Mouse (Mus musculus) ovary, postnatal 36 days (tissue): Measurements from ENCODE around the gene Olfr90.
A peak's percentile ranks its signal among the peaks of the same experiment; 100 is the strongest.

Source experiments
- DNase-seq: peaks from one replicate; pipeline ENCODE4 v3.0.0; 2022; ENCODE audit warnings: low spot score, mixed read lengths

Gene Olfr90

GRCm38 (mm10) chr17:37061435-37061834, 26.9 kb downstream of the Olfr90 start:
- no peak for DNase-seq

GRCm38 (mm10) chr17:37056957-37057356, 31.3 kb downstream of the Olfr90 start:
- DNase-seq: no peak

GRCm38 (mm10) chr17:37051745-37052144, 36.6 kb downstream of the Olfr90 start:
- DNase-seq: no peak

DNA sequence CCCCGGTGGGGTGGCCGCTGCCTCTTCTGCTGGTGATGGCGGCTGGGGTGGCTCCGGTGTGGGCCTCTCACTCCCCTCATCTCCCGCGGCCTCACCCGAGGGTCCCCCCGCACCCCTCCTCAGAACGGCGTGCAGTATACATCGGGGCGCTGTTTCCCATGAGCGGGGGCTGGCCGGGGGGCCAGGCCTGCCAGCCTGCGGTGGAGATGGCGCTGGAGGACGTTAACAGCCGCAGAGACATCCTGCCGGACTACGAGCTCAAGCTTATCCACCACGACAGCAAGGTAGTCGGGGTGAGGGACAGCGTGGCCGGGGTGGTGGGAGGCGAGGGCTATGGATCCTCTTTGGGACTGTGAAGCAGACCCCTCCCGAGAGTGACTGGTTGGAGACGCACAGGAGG, 37.4 kb downstream of the Olfr90 start:
- DNase-seq: peak; percentile 10

DNA sequence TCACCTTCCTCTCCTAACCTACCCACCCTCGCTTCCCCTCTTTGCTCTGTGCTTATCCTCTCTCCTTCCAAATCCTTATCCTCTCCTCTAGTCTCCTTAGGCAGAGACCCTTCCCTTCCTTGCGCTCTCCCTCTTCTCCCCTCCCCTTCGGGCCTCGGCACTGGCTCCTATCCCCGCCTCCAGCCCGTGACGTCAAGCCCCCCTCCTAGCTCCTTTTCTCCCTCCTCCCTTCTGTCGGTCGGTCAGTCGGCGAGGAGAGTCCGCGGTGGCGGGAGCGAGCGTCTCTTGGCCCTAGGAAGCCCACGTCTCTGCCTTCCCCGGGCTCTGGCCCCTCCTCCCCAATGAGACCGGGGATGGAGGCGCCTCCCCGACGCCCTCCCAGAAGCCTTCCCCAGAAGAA, 37.9 kb downstream of the Olfr90 start:
- DNase-seq: peak; percentile 78

DNA sequence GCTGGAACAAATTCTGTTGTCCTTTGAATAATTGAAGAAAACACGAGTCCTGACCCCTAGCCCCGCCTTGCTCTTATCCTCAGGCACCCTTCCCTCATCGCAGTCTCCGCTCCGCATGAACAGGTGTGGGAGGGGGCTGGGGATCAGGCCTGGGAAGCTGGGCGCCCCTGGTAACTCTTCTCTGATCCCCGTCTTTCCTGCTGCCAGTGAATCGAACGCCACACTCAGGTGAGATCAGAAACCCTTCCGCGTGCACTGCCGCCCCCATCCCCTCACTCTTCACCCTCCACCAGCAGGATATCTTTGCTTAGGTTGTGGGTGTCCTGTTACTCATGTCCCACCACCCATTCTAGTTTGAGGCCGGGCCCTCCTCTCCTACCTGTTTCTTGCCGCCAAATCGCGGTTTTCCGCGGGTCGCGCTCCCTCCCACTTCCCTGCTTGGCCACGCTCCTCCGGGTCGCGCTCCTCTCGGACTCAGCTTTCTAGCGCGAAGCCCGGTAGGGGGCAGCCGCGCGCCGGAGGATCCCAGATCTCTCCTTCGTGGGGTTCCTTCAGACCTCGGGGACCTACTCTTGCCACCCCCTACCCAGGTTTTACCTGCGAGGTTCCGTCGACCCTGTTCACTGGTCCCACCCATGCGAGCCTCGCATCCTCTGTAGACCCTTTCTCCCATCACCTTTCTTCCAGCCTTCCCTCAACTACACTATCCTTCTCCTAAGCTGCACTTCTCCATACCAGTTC, 38.6 kb downstream of the Olfr90 start:
- DNase-seq: peak; percentile 73

GRCm38 (mm10) chr17:37048383-37048782, 39.9 kb downstream of the Olfr90 start:
- DNase-seq: no peak

GRCm38 (mm10) chr17:37047981-37048380, 40.3 kb downstream of the Olfr90 start:
- DNase-seq: no peak

DNA sequence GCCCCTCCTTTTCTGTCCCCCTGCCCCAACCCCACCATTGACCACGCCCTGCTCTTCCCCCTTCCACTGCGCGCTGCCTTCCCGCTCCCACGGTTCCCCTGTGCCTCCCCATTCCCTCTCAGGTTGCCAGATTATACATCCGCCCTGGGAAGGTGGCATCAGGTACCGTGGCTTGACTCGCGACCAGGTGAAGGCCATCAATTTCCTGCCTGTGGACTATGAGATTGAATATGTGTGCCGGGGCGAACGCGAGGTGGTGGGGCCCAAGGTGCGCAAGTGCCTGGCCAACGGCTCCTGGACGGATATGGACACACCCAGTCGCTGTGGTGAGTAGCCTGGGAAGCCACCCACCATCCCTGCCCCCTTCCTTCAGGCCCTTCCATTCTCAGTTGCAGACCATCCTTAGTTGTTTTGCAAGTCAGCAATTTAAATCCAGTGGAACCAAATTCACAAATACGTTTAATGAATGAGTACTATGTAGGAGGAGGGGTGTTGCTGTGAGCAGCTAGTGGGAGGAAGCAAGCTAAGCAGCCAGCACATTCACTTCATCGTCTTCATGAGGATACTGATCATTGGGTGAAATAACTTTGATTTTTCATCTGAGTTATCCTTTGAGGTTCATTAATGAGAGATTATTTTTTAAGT, 40.8 kb downstream of the Olfr90 start:
- DNase-seq: no peak

DNA sequence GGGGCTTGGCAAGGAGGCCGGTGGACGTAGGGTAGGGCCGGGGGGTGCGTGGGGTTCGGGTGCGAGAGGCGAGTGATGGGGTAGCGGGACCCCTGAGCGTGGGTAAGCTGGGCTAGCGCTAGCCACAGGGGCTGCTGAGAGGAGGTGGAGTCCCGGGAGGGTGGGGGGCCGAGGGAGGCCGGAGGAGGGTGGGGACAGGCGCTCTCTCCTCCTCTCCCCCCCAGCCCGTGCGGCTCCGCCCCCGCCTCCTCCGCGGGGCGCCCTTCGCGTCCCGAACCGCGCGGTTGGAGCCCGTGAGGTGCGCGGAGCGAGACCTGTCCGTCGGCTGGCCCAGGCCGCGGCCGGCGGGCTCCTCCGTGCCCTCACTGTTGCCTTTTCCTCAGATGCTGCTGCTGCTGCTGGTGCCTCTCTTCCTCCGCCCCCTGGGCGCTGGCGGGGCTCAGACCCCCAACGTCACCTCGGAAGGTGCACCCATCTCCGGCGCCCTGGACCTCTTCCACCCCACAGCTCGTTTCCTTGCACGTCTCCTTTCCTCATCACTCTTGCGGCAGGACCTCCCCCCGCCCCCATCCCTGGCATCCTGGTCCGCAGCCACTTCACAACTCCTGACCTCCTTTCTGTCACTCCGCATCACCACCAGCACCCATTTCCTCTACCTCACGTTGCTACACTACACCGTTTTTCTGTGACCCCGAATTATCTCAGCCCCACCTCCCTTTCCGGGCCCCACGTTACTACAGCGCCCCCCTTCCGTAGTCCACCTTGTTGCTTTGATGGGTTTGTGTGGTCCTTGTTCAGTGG, 41.8 kb downstream of the Olfr90 start:
- DNase-seq: peak; percentile 69

DNA sequence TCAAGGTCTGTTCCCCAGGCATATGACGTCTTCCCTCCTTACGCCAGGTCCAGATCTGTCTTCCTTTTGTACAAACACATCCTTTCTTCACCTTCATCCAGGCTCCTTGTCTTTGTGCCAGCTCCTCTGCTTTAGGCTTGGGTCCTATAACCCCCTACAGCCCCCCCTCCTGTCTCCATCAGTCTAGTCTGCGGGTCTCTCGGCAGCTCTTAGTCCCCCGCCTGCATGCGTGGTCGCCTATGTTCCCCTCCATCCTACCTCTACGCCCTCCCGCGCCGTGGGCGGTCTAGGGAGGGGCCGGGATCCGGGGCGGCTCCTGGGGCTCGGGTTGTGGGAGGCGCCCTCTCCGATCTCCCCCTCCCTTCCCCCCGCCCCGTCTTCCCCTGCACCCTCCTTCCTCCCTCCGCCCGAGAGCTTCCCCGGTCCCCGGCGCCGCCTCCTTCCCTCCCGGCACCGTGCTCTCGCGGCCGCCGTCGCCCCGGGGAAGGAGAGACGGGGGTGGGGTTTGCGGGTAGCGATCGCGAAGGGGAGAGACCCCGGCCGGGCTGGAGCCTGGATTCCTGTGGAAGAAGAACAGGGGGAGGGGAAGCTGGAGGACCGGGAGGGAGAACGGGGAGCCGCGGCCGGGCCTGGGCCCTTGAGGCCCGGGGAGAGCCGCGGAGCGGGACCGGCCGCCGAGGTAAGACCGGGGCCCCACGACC, 42.5 kb downstream of the Olfr90 start, which contains the start of gene Gabbr1:
Gene Gabbr1 (plus strand): TSS at position 356 of the 701 bp plus-strand sequence.
- DNase-seq: peak; percentile 85

GRCm38 (mm10) chr17:37044651-37045244, 43.6 kb downstream of the Olfr90 start:
- DNase-seq: no peak

GRCm38 (mm10) chr17:37039127-37039894, 49.0 kb downstream of the Olfr90 start:
- no peak for DNase-seq
